Mouse (Mus musculus): ENCODE measurements around the gene Tssk3. TPM values are rescaled to one million over a fixed set of nuclear protein-coding genes. Genes with fewer than 3 reads are reported as not detected.
A peak's percentile ranks its signal among the peaks of the same experiment; 100 is the strongest.

Tssk3 gene
- polyA plus RNA-seq, 1 experiment from 2014 or later: not detected

DNA sequence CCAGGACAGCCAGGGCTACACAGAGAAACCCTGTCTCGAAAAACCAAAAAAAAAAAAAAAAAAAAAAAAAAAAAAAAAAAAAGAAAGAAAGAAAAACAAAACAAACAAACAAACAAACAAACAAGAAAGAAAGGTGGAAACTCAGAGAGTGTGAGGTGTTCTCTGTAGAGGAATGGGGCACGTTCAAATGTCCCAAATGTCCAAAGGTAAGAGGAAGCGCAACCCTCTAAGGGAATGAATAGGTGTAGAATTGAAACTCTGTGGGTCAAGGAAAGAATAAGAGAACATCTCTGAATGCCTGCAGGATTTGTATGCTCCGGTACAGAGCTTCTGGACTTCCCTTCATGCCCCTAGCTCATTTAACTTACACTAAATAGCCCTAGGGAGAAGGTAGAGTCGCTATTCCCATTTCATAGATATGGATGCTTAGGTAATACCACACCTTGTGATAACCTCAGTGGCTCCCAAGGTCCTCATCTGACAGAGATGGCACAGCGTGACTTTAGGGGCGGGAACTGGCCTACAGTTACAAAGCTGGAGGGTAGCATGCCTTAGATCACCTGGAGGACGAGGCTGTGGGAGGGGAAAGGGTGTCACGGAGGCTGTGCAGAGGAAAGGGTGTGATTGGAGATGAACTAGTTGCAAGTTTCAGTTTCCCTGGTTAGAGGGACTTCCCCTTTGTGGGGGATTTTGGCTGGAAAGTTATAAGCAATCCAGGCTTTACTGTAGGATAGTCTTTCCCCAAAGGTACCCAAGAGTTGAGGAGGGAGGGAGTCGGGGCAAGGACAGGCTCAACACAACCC, 16.8 kb upstream of the Tssk3 start:
- no peak for ATAC-seq (ENCODE audit: insufficient read depth, low FRiP score, low TSS enrichment)

DNA sequence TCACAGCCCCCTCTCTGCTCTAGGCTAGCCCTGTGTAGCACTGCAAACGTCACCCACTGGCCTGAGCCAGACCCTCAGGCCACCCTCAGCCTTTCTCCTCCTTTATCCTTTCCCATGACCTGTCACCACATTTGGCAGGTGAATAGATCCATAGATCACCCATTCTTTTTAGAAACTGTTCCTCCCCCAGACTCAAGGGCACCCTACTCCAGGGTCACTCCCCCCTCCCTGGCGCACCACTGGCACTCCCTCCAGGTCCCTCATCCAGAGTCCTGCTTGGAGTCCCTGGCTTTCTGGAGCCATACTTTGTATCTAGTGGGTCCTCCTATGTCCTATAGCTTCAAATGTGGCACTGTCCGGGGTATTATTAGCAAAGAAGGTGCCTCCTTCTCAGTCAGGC, 14.7 kb upstream of the Tssk3 start:
- DNase-seq (ENCODE audit: low spot score): no peak

More for the DNA sequence above, 16.8 kb upstream of the Tssk3 start:
- Histone ChIP-seq H3K9ac (ENCODE audit: low read length) (no peak overlapping the region), H3K36me3 (ENCODE audit: control insufficient read depth, insufficient read depth, low read length) (no peaks in the 10 kb centered on the region), H3K27me3 (ENCODE audit: control insufficient read depth, insufficient read depth, low read length) (no peaks in the 10 kb centered on the region), H3K4me3 (ENCODE audit: low read depth, low read length) (no peak overlapping the region), H3K4me1 (ENCODE audit: control insufficient read depth, insufficient read depth, low read length) (peaks cover 19% of the 10 kb centered on the region), H3K27ac (ENCODE audit: low read depth, low read length) (no peak overlapping the region), H3K9me3 (ENCODE audit: control insufficient read depth, low read length) (no peaks in the 10 kb centered on the region), H3K4me2 (ENCODE audit: low read depth) (no peak overlapping the region)
- DNase-seq (ENCODE audit: low spot score): no peak
- WGBS: 75% methylated on average over 9 of the region's 10 CpGs

GRCm38 (mm10) chr4:129502901-129503444, 12.2 kb upstream of the Tssk3 start:
- H3K9ac ChIP-seq (ENCODE audit: low read length): no peak overlapping the region
- ATAC-seq (ENCODE audit: insufficient read depth, low FRiP score, low TSS enrichment) (no peak), DNase-seq (ENCODE audit: low spot score) (no peak)
- no peak overlapping the region for H3K4me2 ChIP-seq (ENCODE audit: low read depth)
- H3K27me3 ChIP-seq (ENCODE audit: control insufficient read depth, insufficient read depth, low read length): no peaks in the 10 kb centered on the region
- H3K9me3 ChIP-seq (ENCODE audit: control insufficient read depth, low read length): no peaks in the 10 kb centered on the region
- no peaks in the 10 kb centered on the region for H3K36me3 ChIP-seq (ENCODE audit: control insufficient read depth, insufficient read depth, low read length)
- H3K4me3 ChIP-seq (ENCODE audit: low read depth, low read length): no peak overlapping the region
- WGBS: 86% methylated on average over 11 of the region's 11 CpGs
- no peaks in the 10 kb centered on the region for H3K4me1 ChIP-seq (ENCODE audit: control insufficient read depth, insufficient read depth, low read length)
- H3K27ac ChIP-seq (ENCODE audit: low read depth, low read length): no peak overlapping the region

More for the DNA sequence above, 14.7 kb upstream of the Tssk3 start:
- Histone ChIP-seq H3K9me3 (ENCODE audit: control insufficient read depth, low read length) (no peaks in the 10 kb centered on the region), H3K4me2 (ENCODE audit: low read depth) (no peak overlapping the region), H3K4me3 (ENCODE audit: low read depth, low read length) (no peak overlapping the region), H3K4me1 (ENCODE audit: control insufficient read depth, insufficient read depth, low read length) (peaks cover 2% of the 10 kb centered on the region), H3K27ac (ENCODE audit: low read depth, low read length) (no peak overlapping the region), H3K36me3 (ENCODE audit: control insufficient read depth, insufficient read depth, low read length) (no peaks in the 10 kb centered on the region), H3K9ac (ENCODE audit: low read length) (no peak overlapping the region), H3K27me3 (ENCODE audit: control insufficient read depth, insufficient read depth, low read length) (no peaks in the 10 kb centered on the region)
- no peak for ATAC-seq (ENCODE audit: insufficient read depth, low FRiP score, low TSS enrichment)
- 78% methylated on average over 3 of the region's 3 CpGs for WGBS

DNA sequence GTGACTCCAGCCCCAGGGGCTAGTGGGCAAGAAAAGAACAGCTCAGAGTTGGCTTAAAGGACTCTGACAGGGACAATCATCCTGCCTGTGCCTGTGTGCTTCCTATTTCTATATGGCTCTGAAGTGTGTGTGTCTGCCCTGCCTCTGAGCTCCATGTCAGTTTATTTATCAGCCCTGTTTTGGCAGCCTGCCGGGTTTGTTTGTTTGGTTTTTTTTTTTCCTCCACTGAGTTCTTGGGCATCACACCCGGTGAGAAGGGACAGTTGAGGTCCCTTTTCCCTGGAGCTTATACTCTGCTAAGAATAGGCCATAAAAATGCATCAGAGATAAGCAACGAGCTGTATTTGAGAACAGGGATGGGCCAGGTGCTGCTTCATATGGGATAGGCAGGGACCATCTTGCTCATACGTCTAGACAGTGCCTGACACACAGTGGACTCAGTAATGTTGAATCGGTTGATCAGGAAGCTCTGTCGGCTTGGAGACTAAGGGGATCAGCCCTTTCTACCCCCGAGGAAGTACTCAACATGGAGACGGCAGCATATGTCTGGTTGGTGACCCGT, 11.6 kb upstream of the Tssk3 start:
- DNase-seq (ENCODE audit: low spot score) (no peak), ATAC-seq (ENCODE audit: insufficient read depth, low FRiP score, low TSS enrichment) (no peak)
- Histone ChIP-seq H3K27ac (ENCODE audit: low read depth, low read length) (no peak overlapping the region), H3K9ac (ENCODE audit: low read length) (no peak overlapping the region), H3K9me3 (ENCODE audit: control insufficient read depth, low read length) (no peaks in the 10 kb centered on the region), H3K27me3 (ENCODE audit: control insufficient read depth, insufficient read depth, low read length) (no peaks in the 10 kb centered on the region), H3K36me3 (ENCODE audit: control insufficient read depth, insufficient read depth, low read length) (no peaks in the 10 kb centered on the region), H3K4me1 (ENCODE audit: control insufficient read depth, insufficient read depth, low read length) (no peaks in the 10 kb centered on the region), H3K4me2 (ENCODE audit: low read depth) (no peak overlapping the region), H3K4me3 (ENCODE audit: low read depth, low read length) (no peak overlapping the region)
- 70% methylated on average over 9 of the region's 9 CpGs for WGBS

DNA sequence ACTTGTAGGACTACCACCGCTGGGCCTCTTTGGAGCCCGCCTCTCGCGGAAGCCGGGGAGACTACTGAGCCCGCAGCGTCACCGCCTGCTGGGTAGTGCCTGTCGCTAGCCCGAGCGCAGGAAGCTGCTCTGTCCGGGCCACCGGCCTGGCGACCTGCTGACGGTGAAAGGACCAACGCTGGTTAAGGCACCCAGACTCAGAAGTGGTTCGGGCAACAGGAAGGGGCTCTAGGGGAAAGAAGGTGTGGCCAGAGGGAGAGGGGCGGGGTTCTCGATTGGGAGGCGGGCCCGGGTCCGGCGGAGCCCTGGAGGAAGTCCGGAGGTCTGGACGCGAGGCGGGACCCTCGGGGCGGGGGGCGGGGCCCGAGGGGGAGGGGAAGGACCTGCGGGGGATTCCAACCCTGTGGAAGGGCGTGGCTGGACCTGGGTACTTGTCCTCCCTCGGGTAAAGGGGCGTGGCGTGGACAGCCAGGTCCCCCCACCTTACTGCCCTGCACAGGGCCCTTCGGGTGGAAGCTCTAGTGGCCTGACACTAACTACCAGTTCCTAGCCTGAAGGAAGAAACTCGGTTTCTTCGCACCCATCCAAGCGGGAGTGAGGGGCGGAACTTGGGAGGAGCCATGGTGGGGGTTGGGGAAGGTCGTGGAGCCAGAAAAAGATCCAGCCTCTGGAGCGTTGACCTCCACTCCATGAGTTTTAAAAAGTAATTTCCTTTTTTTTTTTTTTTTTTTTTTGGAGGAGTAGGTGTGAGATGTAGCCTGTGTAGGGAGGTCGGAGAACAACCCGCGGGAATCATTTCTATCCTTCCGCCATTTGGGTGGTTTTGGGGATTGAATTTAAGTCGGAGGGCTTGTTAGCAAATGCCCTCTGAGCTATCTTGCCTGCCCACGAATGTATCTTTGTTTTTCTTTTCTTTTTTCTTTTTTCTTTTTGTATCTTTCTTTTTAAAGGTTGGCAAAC, 10.1 kb upstream of the Tssk3 start:
- Histone ChIP-seq H3K4me3 (ENCODE audit: low read depth, low read length) (peak overlapping the region; percentile 48), H3K4me2 (ENCODE audit: low read depth) (peak overlapping the region; percentile 74), H3K27ac (ENCODE audit: low read depth, low read length) (peak overlapping the region; percentile 71), H3K9ac (ENCODE audit: low read length) (peak overlapping the region; percentile 54), H3K27me3 (ENCODE audit: control insufficient read depth, insufficient read depth, low read length) (no peaks in the 10 kb centered on the region), H3K4me1 (ENCODE audit: control insufficient read depth, insufficient read depth, low read length) (peaks cover 8% of the 10 kb centered on the region; the same call in 1 of the 2 replicates), H3K9me3 (ENCODE audit: control insufficient read depth, low read length) (no peaks in the 10 kb centered on the region), H3K36me3 (ENCODE audit: control insufficient read depth, insufficient read depth, low read length) (no peaks in the 10 kb centered on the region)
- DNase-seq (ENCODE audit: low spot score) (peak; percentile 90), ATAC-seq (ENCODE audit: insufficient read depth, low FRiP score, low TSS enrichment) (peak; percentile 90)
- WGBS: 2% methylated on average over 35 of the region's 49 CpGs

DNA sequence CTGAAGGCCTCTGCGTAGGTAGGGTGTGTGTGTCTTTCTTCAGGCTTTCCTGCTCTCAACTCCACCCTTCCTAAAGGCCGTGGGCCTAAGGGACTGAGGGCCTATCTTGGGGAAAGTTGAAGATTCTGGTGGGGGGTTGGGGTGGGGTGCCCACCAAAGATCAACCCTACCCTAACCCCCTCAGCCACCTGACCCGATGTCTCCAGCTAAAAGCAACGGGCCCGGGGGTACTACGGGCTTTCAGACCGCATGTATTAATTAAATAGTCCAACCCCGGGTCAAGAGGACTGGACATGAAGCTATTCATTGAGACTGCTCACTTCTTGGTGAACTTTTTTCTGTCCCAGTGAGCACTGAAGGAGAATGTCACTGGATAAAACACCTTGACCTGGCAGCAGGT, 9.2 kb upstream of the Tssk3 start:
- H3K4me3 ChIP-seq (ENCODE audit: low read depth, low read length): no peak overlapping the region
- no peak overlapping the region for H3K9ac ChIP-seq (ENCODE audit: low read length)
- no peaks in the 10 kb centered on the region for H3K36me3 ChIP-seq (ENCODE audit: control insufficient read depth, insufficient read depth, low read length)
- no peaks in the 10 kb centered on the region for H3K27me3 ChIP-seq (ENCODE audit: control insufficient read depth, insufficient read depth, low read length)
- DNase-seq (ENCODE audit: low spot score) (no peak), ATAC-seq (ENCODE audit: insufficient read depth, low FRiP score, low TSS enrichment) (no peak)
- 82% methylated on average over 8 of the region's 8 CpGs for WGBS
- H3K4me1 ChIP-seq (ENCODE audit: control insufficient read depth, insufficient read depth, low read length): peaks cover 8% of the 10 kb centered on the region; the same call in 1 of the 2 replicates
- peak overlapping the region; percentile 74 for H3K4me2 ChIP-seq (ENCODE audit: low read depth)
- no peaks in the 10 kb centered on the region for H3K9me3 ChIP-seq (ENCODE audit: control insufficient read depth, low read length)
- no peak overlapping the region for H3K27ac ChIP-seq (ENCODE audit: low read depth, low read length)

DNA sequence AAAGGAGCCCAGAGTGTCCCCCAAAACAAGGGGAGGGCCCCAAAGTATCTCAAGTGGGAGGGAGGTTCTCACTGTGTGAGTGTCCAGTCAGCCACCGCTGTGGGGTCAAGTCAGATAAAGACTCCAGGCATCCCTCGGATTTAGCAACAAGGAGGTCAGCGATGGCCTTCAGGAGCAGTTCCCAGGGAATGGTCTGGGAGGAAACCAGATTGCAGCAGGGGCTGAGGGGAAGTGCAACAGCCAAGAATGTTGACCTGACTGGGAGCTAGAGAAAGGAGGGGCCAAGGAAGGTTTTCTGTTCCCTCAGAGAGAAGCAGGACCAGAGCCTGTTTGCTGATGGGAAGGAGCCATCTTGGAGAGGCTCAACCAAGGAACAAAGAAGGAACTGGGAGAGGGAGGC, 8.1 kb upstream of the Tssk3 start:
- Histone ChIP-seq H3K27ac (ENCODE audit: low read depth, low read length) (no peak overlapping the region), H3K4me2 (ENCODE audit: low read depth) (no peak overlapping the region), H3K4me3 (ENCODE audit: low read depth, low read length) (no peak overlapping the region), H3K9ac (ENCODE audit: low read length) (no peak overlapping the region), H3K36me3 (ENCODE audit: control insufficient read depth, insufficient read depth, low read length) (no peaks in the 10 kb centered on the region), H3K9me3 (ENCODE audit: control insufficient read depth, low read length) (no peaks in the 10 kb centered on the region), H3K27me3 (ENCODE audit: control insufficient read depth, insufficient read depth, low read length) (no peaks in the 10 kb centered on the region), H3K4me1 (ENCODE audit: control insufficient read depth, insufficient read depth, low read length) (peaks cover 8% of the 10 kb centered on the region; the same call in 1 of the 2 replicates)
- ATAC-seq (ENCODE audit: insufficient read depth, low FRiP score, low TSS enrichment) (no peak), DNase-seq (ENCODE audit: low spot score) (no peak)
- WGBS: 88% methylated on average over 3 of the region's 3 CpGs

DNA sequence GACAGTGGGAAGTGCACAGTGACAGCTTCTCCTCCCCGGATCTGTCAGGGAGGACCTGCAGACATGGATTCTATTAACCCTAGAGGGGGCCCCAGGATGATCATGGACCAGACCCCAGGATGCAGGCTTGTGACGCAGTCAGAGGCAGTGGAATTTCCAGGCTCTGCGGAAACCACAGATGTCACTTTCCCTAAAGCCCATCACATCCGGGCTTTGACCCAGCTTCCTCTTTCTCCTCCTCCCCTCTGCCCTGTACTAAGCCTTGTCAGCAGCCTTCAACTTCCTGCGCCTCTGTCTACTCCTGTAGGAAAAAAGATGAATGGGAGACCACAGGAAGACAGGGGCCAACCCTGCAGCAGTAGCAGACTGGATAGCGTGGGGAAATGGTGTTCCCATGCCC, 5.8 kb upstream of the Tssk3 start:
- H3K27ac ChIP-seq (ENCODE audit: low read depth, low read length): no peak overlapping the region; the same call in 1 of the 2 replicates
- H3K9me3 ChIP-seq (ENCODE audit: control insufficient read depth, low read length): no peaks in the 10 kb centered on the region
- DNase-seq (ENCODE audit: low spot score) (no peak), ATAC-seq (ENCODE audit: insufficient read depth, low FRiP score, low TSS enrichment) (no peak)
- peaks cover 4% of the 10 kb centered on the region for H3K27me3 ChIP-seq (ENCODE audit: control insufficient read depth, insufficient read depth, low read length)
- H3K4me1 ChIP-seq (ENCODE audit: control insufficient read depth, insufficient read depth, low read length): peaks cover 9% of the 10 kb centered on the region
- no peak overlapping the region for H3K4me2 ChIP-seq (ENCODE audit: low read depth)
- no peak overlapping the region for H3K4me3 ChIP-seq (ENCODE audit: low read depth, low read length)
- peak overlapping the region; percentile 8; the same call in 1 of the 2 replicates for H3K9ac ChIP-seq (ENCODE audit: low read length)
- 51% methylated on average over 6 of the region's 6 CpGs for WGBS
- H3K36me3 ChIP-seq (ENCODE audit: control insufficient read depth, insufficient read depth, low read length): no peaks in the 10 kb centered on the region
